In the genomic region with DNA sequence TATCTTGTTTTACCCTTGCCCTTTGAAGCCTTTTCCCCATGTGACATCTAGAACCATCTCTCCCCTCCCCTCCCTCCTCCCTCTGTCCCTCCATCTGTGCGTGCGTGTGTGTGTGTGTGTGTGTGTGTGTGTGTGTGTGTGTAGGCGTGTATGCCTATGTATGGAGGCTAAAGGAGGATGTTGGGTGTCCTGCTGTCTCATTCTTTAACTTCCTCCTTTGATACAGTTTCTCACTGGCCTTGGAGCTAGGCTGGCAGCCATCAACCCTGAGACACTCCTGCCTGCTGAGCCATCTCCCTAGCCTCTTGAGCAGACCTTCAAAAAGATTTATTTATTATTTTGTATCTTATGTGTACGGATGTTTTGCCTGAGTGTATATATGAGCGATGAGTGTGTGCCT, we compare ENCODE assay signal across 16 mouse cellular contexts. TPM values are rescaled to one million over a fixed set of nuclear protein-coding genes. Genes with fewer than 3 reads are reported as not detected.
A peak's percentile ranks its signal among the peaks of the same experiment; 100 is the strongest.
DNase-seq lines count a peak whose midpoint lies in the region.
"Had no signal": no experiment of that assay in that cellular context is flagged by ENCODE, and none has a peak within 500 bp of the region (broad histone marks: within the 10 kb centered on the region; RNA-seq: fewer than 3 reads in every experiment).

No protein-coding gene starts in this region.

- H3K79me2 ChIP-seq in macrophage (ENCODE audit: inconsistent target): no peaks in the 10 kb centered on the region

- H3K27ac ChIP-seq in macrophage: peak overlapping the region; percentile 91
- H3K27ac ChIP-seq: embryonic facial prominence, embryonic 10.5 days; lung, embryonic 15.5 days; neural tube, embryonic 12.5 days had no signal

- no peak overlapping the region for H3K4me3 ChIP-seq in macrophage (ENCODE audit: inconsistent target)
- H3K4me3 ChIP-seq: embryonic facial prominence, embryonic 10.5 days; lung, embryonic 15.5 days; neural tube, embryonic 12.5 days had no signal

- peak; percentile 6 to 29 for DNase-seq in spleen, postnatal 36 days (ENCODE audit: low spot score in 2 of 2)
- no peak for DNase-seq in spleen, postnatal 14 days (ENCODE audit: low spot score in 2 of 2)
- DNase-seq in MEL-GATA-1-ER (ENCODE audit: extremely low read depth, low read depth): peak; percentile 68
- no peak for DNase-seq in MN1 (ENCODE audit: low spot score)
- DNase-seq in adrenal gland, postnatal 14 days: no peak
- DNase-seq in kidney, postnatal 10 days: no peak
- DNase-seq: cerebellum, adult 11 months; cerebellum, postnatal 25 days; heart, postnatal 4 days; kidney, adult 2 months; kidney, postnatal 25 days; thymus, adult 2 months had no signal

- WGBS in macrophage (ENCODE audit: missing documents): 23% methylated on average over 2 of the region's 5 CpGs

- no peaks in the 10 kb centered on the region for H3K36me3 ChIP-seq in macrophage (ENCODE audit: inconsistent target)
- H3K36me3 ChIP-seq: embryonic facial prominence, embryonic 10.5 days; lung, embryonic 15.5 days; neural tube, embryonic 12.5 days had no signal

RNA-seq across cellular contexts. Expression of gene Rad51b, which starts 23.8 kb away (rescaled TPM):
- 10 to 100 TPM in 7 of 26 experiments, 1 to 10 TPM in 19; 3.4 to 17.9 (median 8.8) TPM for total RNA-seq in macrophage (2018; cell fraction: chromatin; rRNA removed)
- 1 to 10 TPM in 8 of 26 experiments, under 1 TPM in 18; 0.53 to 1.6 (median 0.82) TPM for total RNA-seq in macrophage (2018; cell fraction: cytosol; rRNA removed)
- total RNA-seq in macrophage (2018; cell fraction: nucleus; rRNA removed): 10 to 100 TPM in 2 of 26 experiments, 1 to 10 TPM in 24; 1.2 to 23.8 (median 4.2) TPM
- polyA plus RNA-seq in macrophage (2018): 0.41 to 1.3 TPM (median 1.3 TPM) in 3 replicates
- 1.1 and 1.6 TPM in 2 replicates for total RNA-seq in adrenal gland, postnatal 14 days (2021)

RNA-seq across cellular contexts. Expression of gene Zfyve26, which starts 24.8 kb away (rescaled TPM):
- total RNA-seq in macrophage (2018; cell fraction: chromatin; rRNA removed): 100 to 1,000 TPM in 21 of 26 experiments, 10 to 100 TPM in 5; 68.2 to 395 (median 264) TPM
- 10 to 100 TPM; 25.0 to 67.2 (median 45.7) TPM for total RNA-seq in macrophage (2018; cell fraction: cytosol; rRNA removed)
- total RNA-seq in macrophage (2018; cell fraction: nucleus; rRNA removed): 100 to 1,000 TPM in 19 of 26 experiments, 10 to 100 TPM in 7; 62.6 to 291 (median 151) TPM
- 21.8 to 46.4 TPM (median 21.9 TPM) in 3 replicates for polyA plus RNA-seq in macrophage (2018)
- 22.0 and 23.1 TPM in 2 replicates for total RNA-seq in adrenal gland, postnatal 14 days (2021)

Comparison
In these comparisons a context has a peak if more than half of its experiments do, and no peak if none do; other contexts are left out.
1. DNase-seq: peak in spleen, postnatal 36 days (2 of 2) and MEL-GATA-1-ER (single experiment); none in spleen, postnatal 14 days (0 of 2), MN1 (single experiment), adrenal gland, postnatal 14 days (single experiment) and kidney, postnatal 10 days (single experiment).